Comparison of ENCODE assay signal across 14 mouse cellular contexts in genomic region chr14:52325890-52326289, GRCm38 (mm10). TPM values are rescaled to one million over a fixed set of nuclear protein-coding genes. Genes with fewer than 3 reads are reported as not detected.
DNase-seq lines count a peak whose midpoint lies in the region; ATAC-seq and TF ChIP-seq lines count a peak whose summit lies in the region.
"Had no signal": no experiment of that assay in that cellular context is flagged by ENCODE, and none has a peak within 500 bp of the region (broad histone marks: within the 10 kb centered on the region; RNA-seq: fewer than 3 reads in every experiment).

No protein-coding gene starts in this region.

- H3K4me2 ChIP-seq in liver, embryonic 14.5 days (ENCODE audit: low read depth): no peak overlapping the region
- H3K4me2 ChIP-seq in hindbrain, embryonic 13.5 days: peak overlapping the region; percentile 88
- H3K4me2 ChIP-seq in neural tube, embryonic 15.5 days: peak overlapping the region; percentile 88

- H3K4me3 ChIP-seq in liver, embryonic 14.5 days (ENCODE audit: insufficient read depth in 1 of 2, low read depth in 2 of 2, low read length in 2 of 2): no peak overlapping the region
- peak overlapping the region; percentile 53; the same call in 1 of the 2 replicates for H3K4me3 ChIP-seq in hindbrain, embryonic 13.5 days
- H3K4me3 ChIP-seq in neural tube, embryonic 15.5 days (replicated peaks): 0 out of 2 replicates have a peak overlapping the region, but pooled peaks have one; percentile 4
- H3K4me3 ChIP-seq: erythroblast, embryonic 14.5 days had no signal

- TF ChIP-seq EP300 in liver, embryonic 14.5 days (IDR thresholded peaks at IDR 0.05; ENCODE audit: low read depth): no peak

- peak; percentile 40; the same call in 1 of the 2 replicates for TF ChIP-seq CTCF in liver, embryonic 14.5 days (IDR thresholded peaks at IDR 0.05; ENCODE audit: low read depth)

- no peak overlapping the region for H3K9ac ChIP-seq in liver, embryonic 14.5 days (replicated peaks)
- no peak overlapping the region; the same call in 1 of the 2 replicates for H3K9ac ChIP-seq in hindbrain, embryonic 13.5 days
- H3K9ac ChIP-seq in neural tube, embryonic 15.5 days (replicated peaks): no peak overlapping the region; the same call in 1 of the 2 replicates

- no peaks in the 10 kb centered on the region for H3K9me3 ChIP-seq in liver, embryonic 14.5 days (ENCODE audit: control insufficient read depth, low read length)
- H3K9me3 ChIP-seq in hindbrain, embryonic 13.5 days: no peaks in the 10 kb centered on the region
- no peaks in the 10 kb centered on the region for H3K9me3 ChIP-seq in neural tube, embryonic 15.5 days (replicated peaks)

- no peaks in the 10 kb centered on the region for H3K36me3 ChIP-seq in liver, embryonic 14.5 days (replicated peaks; ENCODE audit: control insufficient read depth, insufficient read depth, low read depth)
- no peaks in the 10 kb centered on the region for H3K36me3 ChIP-seq in hindbrain, embryonic 13.5 days
- no peaks in the 10 kb centered on the region for H3K36me3 ChIP-seq in neural tube, embryonic 15.5 days

- no peaks in the 10 kb centered on the region for H3K4me1 ChIP-seq in liver, embryonic 14.5 days (replicated peaks; ENCODE audit: control insufficient read depth in 2 of 2, insufficient read depth in 2 of 2, low read length in 1 of 2)
- peaks cover 33% of the 10 kb centered on the region for H3K4me1 ChIP-seq in hindbrain, embryonic 13.5 days (replicated peaks)
- peaks cover 22% of the 10 kb centered on the region for H3K4me1 ChIP-seq in neural tube, embryonic 15.5 days

- 8% methylated on average over 4 of the region's 4 CpGs for WGBS in liver, embryonic 14.5 days (ENCODE audit: insufficient replicate concordance)
- 3% methylated on average over 4 of the region's 4 CpGs for WGBS in hindbrain, embryonic 13.5 days
- WGBS in neural tube, embryonic 15.5 days: 4% methylated on average over 4 of the region's 4 CpGs

- H3K27ac ChIP-seq in liver, embryonic 14.5 days: no peak overlapping the region
- H3K27ac ChIP-seq in hindbrain, embryonic 13.5 days: peak overlapping the region; percentile 30; the same call in 1 of the 2 replicates
- peak overlapping the region; percentile 76; the same call in 1 of the 2 replicates for H3K27ac ChIP-seq in neural tube, embryonic 15.5 days (replicated peaks)
- H3K27ac ChIP-seq: macrophage had no signal

- peaks cover 43% of the 10 kb centered on the region for H3K27me3 ChIP-seq in liver, embryonic 14.5 days (ENCODE audit: control insufficient read depth, insufficient read depth, low read length)
- no peaks in the 10 kb centered on the region for H3K27me3 ChIP-seq in hindbrain, embryonic 13.5 days
- H3K27me3 ChIP-seq in neural tube, embryonic 15.5 days (replicated peaks): no peaks in the 10 kb centered on the region

- DNase-seq in liver, embryonic 14.5 days (ENCODE audit: low read depth in 3 of 3, low spot score in 3 of 3): no peak
- DNase-seq in liver: no peak
- peak; percentile 64 for DNase-seq in embryo, embryonic 10.5 days (ENCODE audit: low spot score)
- DNase-seq in urinary bladder, adult 18-20 months (ENCODE audit: low spot score in 2 of 2): no peak
- no peak for DNase-seq in kidney, postnatal 36 days
- DNase-seq in layer of hippocampus, adult 18-20 months (ENCODE audit: low spot score in 2 of 2): no peak
- DNase-seq: heart, postnatal 10 days; thymus, adult 2 months had no signal

- no peak for ATAC-seq in liver, embryonic 14.5 days (ENCODE audit: insufficient read depth)
- ATAC-seq in hindbrain, embryonic 13.5 days (ENCODE audit: low FRiP score): peak; percentile 54
- peak; percentile 43; the same call in 1 of the 2 replicates for ATAC-seq in neural tube, embryonic 15.5 days (ENCODE audit: low FRiP score)

RNA-seq across cellular contexts. Expression of gene Sall2, which starts 2.7 kb away (rescaled TPM):
- 0.76 and 0.84 TPM in 2 replicates for polyA plus RNA-seq in liver, embryonic 14.5 days (2012; rRNA removed)
- polyA plus RNA-seq in liver, embryonic 14.5 days (2014; fragmentation: Nextera tagmentation; extraction: Ambion mirVana): 0.54 and 0.66 TPM in 2 replicates
- polyA plus RNA-seq in hindbrain, embryonic 13.5 days (2015; fragmentation: Nextera tagmentation; extraction: Ambion mirVana): 46.2 and 49.5 TPM in 2 replicates
- polyA plus RNA-seq in neural tube, embryonic 15.5 days (2015; fragmentation: Nextera tagmentation; extraction: Ambion mirVana): 40.0 and 41.6 TPM in 2 replicates
- 10 to 100 TPM; 45.0 to 48.4 TPM for total RNA-seq in layer of hippocampus, adult 18-20 months (2021)
- total RNA-seq: MEL had no signal

RNA-seq across cellular contexts. Expression of gene Mettl3, which starts 21.0 kb away (rescaled TPM):
- 14.5 and 15.3 TPM in 2 replicates for polyA plus RNA-seq in liver, embryonic 14.5 days (2012; rRNA removed)
- polyA plus RNA-seq in liver, embryonic 14.5 days (2014; fragmentation: Nextera tagmentation; extraction: Ambion mirVana): 18.1 and 18.2 TPM in 2 replicates
- polyA plus RNA-seq in hindbrain, embryonic 13.5 days (2015; fragmentation: Nextera tagmentation; extraction: Ambion mirVana): 48.1 and 51.5 TPM in 2 replicates
- 44.9 and 47.9 TPM in 2 replicates for polyA plus RNA-seq in neural tube, embryonic 15.5 days (2015; fragmentation: Nextera tagmentation; extraction: Ambion mirVana)
- 10 to 100 TPM; 39.2 to 43.1 TPM for total RNA-seq in layer of hippocampus, adult 18-20 months (2021)

RNA-seq across cellular contexts. Expression of gene Olfr1513, which starts 30.3 kb away (rescaled TPM):
- polyA plus RNA-seq in liver, embryonic 14.5 days (2012; rRNA removed): not detected in 2 replicates
- polyA plus RNA-seq in liver, embryonic 14.5 days (2014; fragmentation: Nextera tagmentation; extraction: Ambion mirVana): not detected in 2 replicates
- polyA plus RNA-seq in hindbrain, embryonic 13.5 days (2015; fragmentation: Nextera tagmentation; extraction: Ambion mirVana): not detected in 2 replicates
- polyA plus RNA-seq in neural tube, embryonic 15.5 days (2015; fragmentation: Nextera tagmentation; extraction: Ambion mirVana): not detected in 2 replicates
- total RNA-seq in layer of hippocampus, adult 18-20 months (2021): not detected
- total RNA-seq: heart, postnatal 10 days; layer of hippocampus, postnatal 25 days had no signal
- polyA plus RNA-seq: erythroblast, embryonic 14.5 days; macrophage; thymus, adult 2 months had no signal

RNA-seq across cellular contexts. Expression of gene Rab2b, which starts 46.5 kb away (rescaled TPM):
- 2.9 and 3.1 TPM in 2 replicates for polyA plus RNA-seq in liver, embryonic 14.5 days (2012; rRNA removed)
- polyA plus RNA-seq in liver, embryonic 14.5 days (2014; fragmentation: Nextera tagmentation; extraction: Ambion mirVana): 1.9 and 2.6 TPM in 2 replicates
- 57.4 and 61.8 TPM in 2 replicates for polyA plus RNA-seq in hindbrain, embryonic 13.5 days (2015; fragmentation: Nextera tagmentation; extraction: Ambion mirVana)
- 47.5 and 50.0 TPM in 2 replicates for polyA plus RNA-seq in neural tube, embryonic 15.5 days (2015; fragmentation: Nextera tagmentation; extraction: Ambion mirVana)
- 10 to 100 TPM; 35.0 to 37.3 TPM for total RNA-seq in layer of hippocampus, adult 18-20 months (2021)
- polyA plus RNA-seq: erythroblast, embryonic 14.5 days had no signal

RNA-seq across cellular contexts. Expression of gene Tox4, which starts 46.9 kb away (rescaled TPM):
- 8.5 and 10.1 TPM in 2 replicates for polyA plus RNA-seq in liver, embryonic 14.5 days (2012; rRNA removed)
- 16.6 and 17.2 TPM in 2 replicates for polyA plus RNA-seq in liver, embryonic 14.5 days (2014; fragmentation: Nextera tagmentation; extraction: Ambion mirVana)
- polyA plus RNA-seq in hindbrain, embryonic 13.5 days (2015; fragmentation: Nextera tagmentation; extraction: Ambion mirVana): 55.5 and 59.6 TPM in 2 replicates
- polyA plus RNA-seq in neural tube, embryonic 15.5 days (2015; fragmentation: Nextera tagmentation; extraction: Ambion mirVana): 51.0 and 52.5 TPM in 2 replicates
- total RNA-seq in layer of hippocampus, adult 18-20 months (2021): 10 to 100 TPM; 58.4 to 67.1 TPM

Comparison
In these comparisons a context has a peak if more than half of its experiments do, and no peak if none do; other contexts are left out.
1. H3K4me3 ChIP-seq: peak in hindbrain, embryonic 13.5 days (single experiment) and neural tube, embryonic 15.5 days (single experiment); none in liver, embryonic 14.5 days (0 of 2).
2. RNA of gene Sall2, which starts 2.7 kb away (polyA plus RNA-seq): 46.2 to 49.5 TPM in hindbrain, embryonic 13.5 days and 40.0 to 41.6 TPM in neural tube, embryonic 15.5 days; 0.54 to 0.84 TPM in liver, embryonic 14.5 days; every median in the first group is over 10 times any median in the second.